Mouse (Mus musculus) small intestine, adult 2 months (tissue): ENCODE results near the gene Ccdc177. TPM values are rescaled to one million over a fixed set of nuclear protein-coding genes. Genes with fewer than 3 reads are reported as not detected.

ENCODE experiments used
- H3K27ac ChIP-seq: fragments of 200-500 bp; 2 replicates; pipeline ENCODE4 v1.5.1; 2012; ENCODE audit warnings: low read depth, low read length, control low read depth, inconsistent platforms; ENCODE audit not compliant: insufficient read depth
- H3K27me3 ChIP-seq: fragments of 200-500 bp; 2 replicates; pipeline ENCODE4 v1.6.1; 2012; ENCODE audit warnings: mild to moderate bottlenecking, moderate library complexity, low read length, inconsistent platforms; ENCODE audit not compliant: control insufficient read depth, insufficient read depth
- H3K36me3 ChIP-seq: fragments of 200-500 bp; 2 replicates; pipeline ENCODE4 v1.6.1; 2012; ENCODE audit warnings: mild to moderate bottlenecking, low read length, control low read depth, inconsistent platforms; ENCODE audit not compliant: control insufficient read depth, insufficient read depth
- H3K4me1 ChIP-seq: fragments of 200-500 bp; 2 replicates; pipeline ENCODE4 v1.6.1; 2012; ENCODE audit warnings: low read length, inconsistent platforms, mixed read lengths; ENCODE audit not compliant: control insufficient read depth, insufficient read depth, insufficient read length
- H3K4me3 ChIP-seq: fragments of 200-500 bp; 2 replicates; pipeline ENCODE4 v1.5.1; 2012; ENCODE audit warnings: low read depth, mild to moderate bottlenecking, control low read depth, inconsistent platforms, low read length, moderate library complexity
- CTCF ChIP-seq: fragments of 200-500 bp; IDR thresholded peaks from 2 replicates; pipeline ENCODE4 v1.5.1; 2012; ENCODE audit warnings: low read depth, mild to moderate bottlenecking, control low read depth, inconsistent platforms, low read length, moderate library complexity, mixed read lengths; ENCODE audit not compliant: insufficient replicate concordance, insufficient read length; ENCODE audit errors: extremely low read depth
- POLR2A ChIP-seq: fragments of 200-500 bp; IDR thresholded peaks from 2 replicates; pipeline ENCODE4 v1.6.1; 2012; ENCODE audit warnings: low read depth, mild to moderate bottlenecking, control low read depth, inconsistent platforms, low read length, moderate library complexity
- WGBS: fragments of 180-500 bp; shearing (Covaris S2); methylation state at CpG from one replicate; pipeline ENCODE4 v1.1.7; 2018; 5-methylcytosine and 5-hydroxymethylcytosine counted together
- polyA plus RNA-seq: library from polyadenylated mRNA; depleted of rRNA; stranded (reverse); fragments of >200 nt; gene quantifications from 2 replicates; pipeline ENCODE4 v1.2.3, GENCODE M21; 2012; rRNA removed

Ccdc177 gene
- polyA plus RNA-seq, 1 experiment = 0.10 TPM

- TF ChIP-seq POLR2A (no peak), CTCF (peak; percentile 84; the same call in 1 of the 2 replicates)
- H3K4me1 ChIP-seq = no peaks in the 10 kb centered on the region
- no peak overlapping the region for H3K27ac ChIP-seq
- WGBS = 9% methylated on average over 10 of the region's 10 CpGs
- no peak overlapping the region for H3K4me3 ChIP-seq
- H3K27me3 ChIP-seq = no peaks in the 10 kb centered on the region
- no peaks in the 10 kb centered on the region for H3K36me3 ChIP-seq
These were observed 35.5 kb downstream of the Ccdc177 start for GRCm38 (mm10) chr12:80724853-80725559.

DNA sequence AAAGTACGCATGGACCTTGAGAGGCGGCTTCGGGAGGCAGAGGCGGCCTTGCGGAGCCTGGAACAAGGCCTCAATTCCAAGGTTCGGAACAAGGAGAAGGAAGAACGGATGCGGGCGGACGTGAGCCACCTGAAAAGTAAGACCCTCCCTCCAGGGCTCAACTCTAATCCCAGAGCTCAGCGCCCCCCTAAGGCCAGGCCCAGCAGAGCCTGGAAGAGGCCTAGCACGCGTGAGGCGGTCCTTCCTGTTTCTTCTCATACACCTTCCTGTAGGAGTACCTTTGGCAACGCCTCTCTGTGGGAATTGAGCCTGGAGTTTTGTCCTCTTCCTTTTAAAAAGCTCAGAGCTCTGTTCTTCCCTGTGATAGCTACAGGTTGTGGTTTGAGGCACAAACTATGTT, 39.0 kb downstream of the Ccdc177 start:
- Histone ChIP-seq H3K4me1 (no peaks in the 10 kb centered on the region), H3K27me3 (no peaks in the 10 kb centered on the region), H3K27ac (no peak overlapping the region), H3K36me3 (no peaks in the 10 kb centered on the region), H3K4me3 (no peak overlapping the region)
- TF ChIP-seq CTCF (no peak), POLR2A (no peak)
- WGBS = 89% methylated on average over 15 of the region's 15 CpGs

GRCm38 (mm10) chr12:80720507-80720906, 40.0 kb downstream of the Ccdc177 start:
- Histone ChIP-seq H3K27ac (no peak overlapping the region), H3K4me1 (no peaks in the 10 kb centered on the region), H3K36me3 (no peaks in the 10 kb centered on the region), H3K4me3 (no peak overlapping the region), H3K27me3 (no peaks in the 10 kb centered on the region)
- TF ChIP-seq POLR2A = no peak
- TF ChIP-seq CTCF = no peak
- WGBS = 77% methylated on average over 12 of the region's 12 CpGs

GRCm38 (mm10) chr12:80719141-80719540, 41.3 kb downstream of the Ccdc177 start:
- no peaks in the 10 kb centered on the region for H3K4me1 ChIP-seq
- no peaks in the 10 kb centered on the region for H3K27me3 ChIP-seq
- WGBS = 73% methylated on average over 2 of the region's 2 CpGs
- H3K27ac ChIP-seq = no peak overlapping the region
- H3K4me3 ChIP-seq = no peak overlapping the region
- no peak for TF ChIP-seq CTCF
- no peak for TF ChIP-seq POLR2A
- no peaks in the 10 kb centered on the region for H3K36me3 ChIP-seq

DNA sequence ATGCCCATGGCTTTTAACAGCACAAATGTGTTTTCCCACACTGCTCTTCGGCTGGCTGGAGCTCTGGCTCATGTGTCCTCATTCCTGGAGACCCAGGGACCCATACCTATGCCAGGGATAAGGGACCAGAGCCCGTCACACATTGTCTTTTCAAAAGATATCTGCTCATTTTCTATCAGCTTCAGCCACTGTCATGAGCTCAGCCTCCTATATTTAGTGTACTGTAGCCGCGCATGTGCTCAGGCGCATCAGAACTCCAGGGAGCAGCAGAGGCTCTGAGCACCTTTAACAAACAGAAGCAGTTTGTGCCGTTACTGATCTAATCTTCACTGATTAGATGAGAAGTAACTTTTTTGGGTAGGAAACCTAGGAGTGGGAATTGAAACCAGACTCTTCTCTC, 44.6 kb downstream of the Ccdc177 start:
- H3K27me3 ChIP-seq = no peaks in the 10 kb centered on the region
- H3K4me1 ChIP-seq = no peaks in the 10 kb centered on the region
- no peak overlapping the region for H3K27ac ChIP-seq
- WGBS = 71% methylated on average over 6 of the region's 6 CpGs
- H3K4me3 ChIP-seq = no peak overlapping the region
- no peaks in the 10 kb centered on the region for H3K36me3 ChIP-seq
- TF ChIP-seq CTCF (no peak), POLR2A (no peak)

DNA sequence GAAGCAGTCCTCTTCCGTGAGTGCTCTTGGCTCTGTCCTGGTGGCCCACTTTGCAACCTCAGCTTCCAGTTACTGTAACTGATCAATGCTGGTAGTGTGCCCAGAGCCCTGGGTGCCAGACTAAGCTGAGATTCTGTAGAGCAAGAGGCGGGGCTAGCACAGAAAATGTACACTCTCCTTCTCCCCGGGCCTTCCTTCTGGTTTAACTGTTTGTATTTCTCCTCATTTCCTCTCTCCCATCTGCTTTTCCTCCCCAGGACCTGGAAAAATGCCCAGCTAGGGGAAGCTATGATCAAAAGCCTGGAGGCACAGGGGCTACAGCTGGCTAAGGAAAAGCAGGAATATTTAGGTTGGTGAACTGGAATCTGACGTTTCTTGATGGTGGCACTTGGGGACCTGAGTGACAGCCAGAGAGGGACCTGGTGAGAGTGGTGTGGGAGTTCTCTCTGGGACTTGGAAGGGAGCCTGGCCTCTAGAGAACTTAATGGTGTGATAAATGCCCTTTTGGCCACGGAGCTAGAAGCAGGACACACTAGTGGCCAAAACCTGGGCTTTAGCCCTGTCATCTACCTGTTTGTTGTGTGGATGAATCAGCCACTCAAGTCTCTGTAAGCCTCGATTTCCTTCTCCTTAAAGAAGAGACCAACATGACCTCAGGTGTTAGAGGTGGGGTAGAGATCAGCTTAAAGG, 53.4 kb downstream of the Ccdc177 start:
- Histone ChIP-seq H3K27me3 (no peaks in the 10 kb centered on the region), H3K4me3 (no peak overlapping the region), H3K27ac (no peak overlapping the region), H3K36me3 (no peaks in the 10 kb centered on the region), H3K4me1 (no peaks in the 10 kb centered on the region)
- 32% methylated on average over 6 of the region's 6 CpGs for WGBS
- TF ChIP-seq CTCF (no peak), POLR2A (no peak)

DNA sequence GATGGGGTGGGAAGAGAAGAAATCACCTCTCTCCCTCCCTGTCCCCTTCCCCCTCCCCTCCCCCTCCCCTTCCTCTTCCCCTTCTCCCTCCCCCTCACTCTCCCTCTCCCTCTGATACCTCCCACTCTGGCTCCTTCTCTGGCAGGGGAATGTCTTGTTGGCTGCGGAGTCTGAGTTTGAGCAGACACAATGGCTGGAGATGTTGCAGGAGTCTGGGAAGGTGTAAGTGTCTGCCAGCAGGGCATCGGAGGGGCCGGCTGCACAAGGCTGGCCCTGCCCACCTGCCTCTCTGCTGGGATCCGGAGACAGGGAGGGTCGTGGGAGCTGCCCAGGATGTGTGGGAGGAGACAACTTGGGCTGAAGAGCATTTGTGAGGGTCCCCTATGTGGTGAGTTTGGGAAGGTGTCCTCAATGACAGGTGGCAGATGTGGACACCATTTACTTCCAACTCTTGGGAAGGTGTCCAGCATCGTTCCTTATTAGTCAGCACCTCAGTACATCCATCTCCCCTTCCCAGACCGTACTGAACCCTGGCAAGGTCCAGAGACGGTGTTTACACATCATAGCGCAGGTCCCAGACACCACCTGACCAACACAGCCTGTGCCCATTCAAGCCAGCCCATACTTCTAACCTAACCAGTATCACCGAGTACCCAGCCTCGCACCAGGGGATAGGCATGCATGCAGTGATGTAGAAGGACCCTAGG, 54.1 kb downstream of the Ccdc177 start:
- no peak for TF ChIP-seq POLR2A
- no peak for TF ChIP-seq CTCF
- Histone ChIP-seq H3K36me3 (no peaks in the 10 kb centered on the region), H3K27ac (no peak overlapping the region), H3K27me3 (no peaks in the 10 kb centered on the region), H3K4me3 (no peak overlapping the region), H3K4me1 (no peaks in the 10 kb centered on the region)
- WGBS = 55% methylated on average over 11 of the region's 11 CpGs

Other genes starting within 250 kb of the Ccdc177 start
- gene Galnt16, start 242.4 kb downstream of the Ccdc177 start, polyA plus RNA-seq = 0.53 and 0.62 TPM in 2 replicates
- gene Slc39a9, start 116.8 kb downstream of the Ccdc177 start, polyA plus RNA-seq = 50.2 and 80.9 TPM in 2 replicates
- gene Erh, start 116.3 kb downstream of the Ccdc177 start, polyA plus RNA-seq = 8.7 and 9.8 TPM in 2 replicates
- 0.23 and 0.41 TPM in 2 replicates for gene Plekhd1, start 68.1 kb downstream of the Ccdc177 start, polyA plus RNA-seq
- gene Susd6, start 29.8 kb upstream of the Ccdc177 start, polyA plus RNA-seq = 29.4 and 54.9 TPM in 2 replicates
- gene Srsf5, start 184.8 kb upstream of the Ccdc177 start, polyA plus RNA-seq = 90.3 and 250 TPM in 2 replicates
- gene Slc10a1, start 208.0 kb upstream of the Ccdc177 start, polyA plus RNA-seq = not detected in 2 replicates